Mouse (Mus musculus) embryonic fibroblast, embryonic 13.5 days (primary cell): Measurements from ENCODE around the gene March2. TPM values are rescaled to one million over a fixed set of nuclear protein-coding genes. Genes with fewer than 3 reads are reported as not detected.

ENCODE experiments used
- H3K27ac ChIP-seq: 2 replicates; pipeline ENCODE4 v1.5.1; 2012; ENCODE audit warnings: low read length, control low read depth, inconsistent platforms; ENCODE audit not compliant: insufficient read depth
- H3K4me1 ChIP-seq: 2 replicates; pipeline ENCODE4 v1.6.1; 2011; ENCODE audit warnings: low read length; ENCODE audit not compliant: control insufficient read depth, insufficient read depth
- H3K4me3 ChIP-seq: 2 replicates; pipeline ENCODE4 v1.5.1; 2011; ENCODE audit warnings: mild to moderate bottlenecking, control low read depth, low read length; ENCODE audit not compliant: insufficient read depth
- CTCF ChIP-seq: IDR thresholded peaks from 2 replicates; pipeline ENCODE4 v1.5.1; 2011; ENCODE audit warnings: mild to moderate bottlenecking, control low read depth, low read length, moderate library complexity, borderline replicate concordance; ENCODE audit not compliant: insufficient read depth
- POLR2A ChIP-seq: IDR thresholded peaks from 2 replicates; pipeline ENCODE4 v1.6.1; 2011; ENCODE audit warnings: low read depth, mild to moderate bottlenecking, control low read depth, low read length, moderate library complexity
- polyA plus RNA-seq: library from polyadenylated mRNA; stranded (reverse); fragments of >200 nt; gene quantifications from 2 replicates; pipeline ENCODE4 v1.2.4, GENCODE M21; 2011; ENCODE audit warnings: low read depth; ENCODE audit not compliant: missing spikeins, insufficient read length

Gene March2
- polyA plus RNA-seq = 28.8 and 30.4 TPM in 2 replicates

- H3K4me1 ChIP-seq = no peaks in the 10 kb centered on the region
- H3K27ac ChIP-seq = no peak within 1 kb of the TSS
- no peak for TF ChIP-seq CTCF
- TF ChIP-seq POLR2A = 0 out of 2 replicates have a peak, but pooled peaks have one; percentile 24
- H3K4me3 ChIP-seq = peak within 1 kb of the TSS; percentile 93
Observed at GRCm38 (mm10) chr17:33718384-33718881, at the start of gene March2. TSS of gene March2 (minus strand) at chr17:33718670.

GRCm38 (mm10) chr17:33766389-33766788 is 47.9 kb upstream of the March2 start:
- TF ChIP-seq CTCF = no peak
- no peak for TF ChIP-seq POLR2A
- H3K4me1 ChIP-seq = no peaks in the 10 kb centered on the region
- H3K4me3 ChIP-seq = no peak overlapping the region
- H3K27ac ChIP-seq = no peak overlapping the region

GRCm38 (mm10) chr17:33760255-33761165 is 42.0 kb upstream of the March2 start, which contains the start of gene Rab11b:
TSS of gene Rab11b (minus strand) at chr17:33760530.
- TF ChIP-seq CTCF = no peak
- 0 out of 2 replicates have a peak, but pooled peaks have one; percentile 28 for TF ChIP-seq POLR2A
- Histone ChIP-seq H3K27ac (peak within 1 kb of the TSS; percentile 97), H3K4me1 (0 out of 2 replicates have a peak, but pooled peaks cover under 1% of the 10 kb centered on the region), H3K4me3 (peak within 1 kb of the TSS; percentile 72)

GRCm38 (mm10) chr17:33759767-33760254 is 41.3 kb upstream of the March2 start:
- peak overlapping the region; percentile 97 for H3K27ac ChIP-seq
- peak overlapping the region; percentile 72 for H3K4me3 ChIP-seq
- H3K4me1 ChIP-seq = 0 out of 2 replicates have a peak, but pooled peaks cover 3% of the 10 kb centered on the region
- TF ChIP-seq POLR2A = peak; percentile 63; the same call in 1 of the 2 replicates
- TF ChIP-seq CTCF = no peak

GRCm38 (mm10) chr17:33757231-33757630 is 38.8 kb upstream of the March2 start:
- H3K4me3 ChIP-seq = no peak overlapping the region
- H3K27ac ChIP-seq = no peak overlapping the region
- peaks cover 5% of the 10 kb centered on the region; the same call in 1 of the 2 replicates for H3K4me1 ChIP-seq
- TF ChIP-seq POLR2A (no peak), CTCF (no peak)

- no peak overlapping the region for H3K4me3 ChIP-seq
- TF ChIP-seq POLR2A (no peak), CTCF (no peak)
- H3K27ac ChIP-seq = no peak overlapping the region
- peaks cover 5% of the 10 kb centered on the region; the same call in 1 of the 2 replicates for H3K4me1 ChIP-seq
Observed at GRCm38 (mm10) chr17:33756108-33756790, 37.8 kb upstream of the March2 start.

GRCm38 (mm10) chr17:33755418-33756107 is 37.1 kb upstream of the March2 start:
- TF ChIP-seq CTCF (no peak), POLR2A (no peak)
- no peak overlapping the region for H3K4me3 ChIP-seq
- H3K4me1 ChIP-seq = peaks cover 5% of the 10 kb centered on the region; the same call in 1 of the 2 replicates
- H3K27ac ChIP-seq = no peak overlapping the region

- no peak overlapping the region for H3K27ac ChIP-seq
- H3K4me3 ChIP-seq = no peak overlapping the region
- TF ChIP-seq POLR2A = no peak
- TF ChIP-seq CTCF = no peak
- peaks cover 5% of the 10 kb centered on the region; the same call in 1 of the 2 replicates for H3K4me1 ChIP-seq
Observed at GRCm38 (mm10) chr17:33754656-33755055, 36.2 kb upstream of the March2 start.

- Histone ChIP-seq H3K4me1 (peaks cover 5% of the 10 kb centered on the region; the same call in 1 of the 2 replicates), H3K27ac (no peak overlapping the region)
Observed at GRCm38 (mm10) chr17:33752297-33752696, 33.8 kb upstream of the March2 start.

More at GRCm38 (mm10) chr17:33752297-33752696, 33.8 kb upstream of the March2 start:
- no peak overlapping the region for H3K4me3 ChIP-seq
- no peak for TF ChIP-seq CTCF
- no peak for TF ChIP-seq POLR2A
